Mouse (Mus musculus): ENCODE results near the gene Ccar1.

DNA sequence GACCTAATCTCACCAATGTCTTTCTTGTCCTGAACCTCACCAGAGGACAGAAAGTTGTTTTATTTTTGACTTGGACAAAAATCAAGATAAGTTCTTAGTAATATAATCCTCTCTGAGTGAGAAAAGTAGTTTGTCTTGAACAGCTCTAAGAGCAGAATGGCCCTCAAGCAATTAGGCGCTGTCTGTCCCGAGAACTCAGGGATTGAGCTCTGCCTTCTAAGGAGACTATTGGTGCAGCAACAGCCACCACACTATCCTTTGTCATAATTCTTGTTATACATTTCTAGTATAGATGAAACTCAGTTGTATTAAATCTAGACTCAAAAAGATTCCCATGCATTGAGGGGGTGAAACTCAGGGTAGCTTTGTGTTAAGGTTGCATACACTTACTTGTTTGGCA lies 16.7 kb upstream of the Ccar1 start:
- TF ChIP-seq CTCF (IDR thresholded peaks at IDR 0.05; ENCODE audit: low read depth) (no peak), EP300 (optimal IDR thresholded peaks at IDR 0.05) (no peak)
